Mouse (Mus musculus): ENCODE measurements at regions not wholly inside any gene's neighbourhood (a gene's known extent, or its start where the extent isn't known, plus 50 kb on each side); places are given as distances from the start of the nearest gene placed in this dataset.

DNA sequence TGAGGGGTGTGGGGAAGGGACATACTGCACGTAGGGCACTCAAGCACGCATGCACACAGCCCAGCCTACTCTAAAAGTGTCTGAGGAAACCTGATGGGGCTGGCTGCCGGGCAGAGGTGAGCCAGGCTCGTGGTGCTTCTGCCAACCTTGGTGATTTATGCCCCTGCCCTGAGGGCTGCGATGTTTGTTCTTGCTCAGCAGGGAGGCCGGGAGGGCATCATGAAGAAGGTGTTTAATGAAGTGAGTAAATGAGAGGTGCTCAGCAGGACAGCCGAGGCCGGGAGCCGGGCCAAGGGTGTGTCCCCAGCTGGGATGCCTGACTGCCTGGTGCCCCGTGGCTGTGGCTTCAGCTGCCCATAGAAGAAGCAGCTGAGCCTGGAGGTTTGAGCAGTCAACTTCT, 153.7 kb downstream of the Mn1 start:
- no peak for TF ChIP-seq CTCF (conservative IDR thresholded peaks at IDR 0.05; ENCODE audit: low read length)
- TF ChIP-seq NANOG (IDR thresholded peaks at IDR 0.05; ENCODE audit: borderline replicate concordance, low read length) = no peak
